Mouse (Mus musculus) heart, embryonic 14.5 days (tissue): Measurements from ENCODE around the gene Abhd8. TPM values are rescaled to one million over a fixed set of nuclear protein-coding genes. Genes with fewer than 3 reads are reported as not detected.
A peak's percentile ranks its signal among the peaks of the same experiment; 100 is the strongest.

Source experiments
- ATAC-seq: fragments of 200-750 bp; cut with Nextera tagmentation; 2 replicates; pipeline ENCODE4 v1.8.0; 2017; ENCODE audit warnings: low read depth, moderate TSS enrichment; ENCODE audit not compliant: insufficient number of reproducible peaks, insufficient read depth, low FRiP score
- H3K27ac ChIP-seq, 2 experiments: fragments of 200-500 bp in 1 of 2; fragments of 300-500 bp in 1 of 2; sonication (generic) in 1 of 2; replicated peaks in 1 of 2; 2 replicates each; pipeline ENCODE4 v1.5.1; 2012 to 2014; ENCODE audit warnings: low read depth in 2 of 2, low read length in 2 of 2, control low read depth in 1 of 2, mild to moderate bottlenecking in 1 of 2, mixed read lengths in 1 of 2; ENCODE audit not compliant: control insufficient read depth in 1 of 2, insufficient read depth in 1 of 2
- H3K27me3 ChIP-seq: fragments of 300-500 bp; sonication (generic); 2 replicates; pipeline ENCODE4 v1.6.1; 2014; ENCODE audit warnings: mild to moderate bottlenecking, low read length, control low read depth; ENCODE audit not compliant: control insufficient read depth, insufficient read depth
- H3K36me3 ChIP-seq: fragments of 300-500 bp; sonication (generic); 2 replicates; pipeline ENCODE4 v1.6.1; 2014; ENCODE audit warnings: mild to moderate bottlenecking, control low read depth, low read length, mixed read lengths; ENCODE audit not compliant: control insufficient read depth, insufficient read depth
- H3K4me1 ChIP-seq, 2 experiments: fragments of 200-500 bp in 1 of 2; fragments of 300-500 bp in 1 of 2; sonication (generic) in 1 of 2; 2 replicates each; pipeline ENCODE4 v1.6.1; 2012 to 2014; ENCODE audit warnings: low read length in 2 of 2, control low read depth in 1 of 2, mixed read lengths in 1 of 2; ENCODE audit not compliant: control insufficient read depth in 2 of 2, insufficient read depth in 2 of 2
- H3K4me2 ChIP-seq: fragments of 300-500 bp; sonication (generic); 2 replicates; pipeline ENCODE4 v1.6.1; 2014; ENCODE audit warnings: mild to moderate bottlenecking, low read length
- H3K4me3 ChIP-seq, 2 experiments: fragments of 200-500 bp in 1 of 2; fragments of 300-500 bp in 1 of 2; sonication (generic) in 1 of 2; 2 replicates each; pipeline ENCODE4 v1.5.1; 2012 to 2014; ENCODE audit warnings: low read length in 2 of 2, mild to moderate bottlenecking in 2 of 2, control low read depth in 1 of 2, low read depth in 1 of 2, moderate library complexity in 1 of 2; ENCODE audit not compliant: control insufficient read depth in 1 of 2, insufficient read depth in 1 of 2
- H3K9ac ChIP-seq: fragments of 300-500 bp; sonication (generic); 2 replicates; pipeline ENCODE4 v1.6.1; 2014; ENCODE audit warnings: mild to moderate bottlenecking, low read length
- H3K9me3 ChIP-seq: fragments of 300-500 bp; sonication (generic); 2 replicates; pipeline ENCODE4 v1.6.1; 2016; ENCODE audit warnings: low read length, control low read depth; ENCODE audit not compliant: control insufficient read depth
- WGBS: fragments of 180-500 bp; shearing (Covaris S2); extraction: QIAGEN DNeasy Blood & Tissue Kit; methylation state at CpG from one replicate; pipeline ENCODE4 v1.1.7; 2014; 5-methylcytosine and 5-hydroxymethylcytosine counted together
- polyA plus RNA-seq: library from polyadenylated mRNA; unstranded; fragments of >200 nt; fragmentation: Nextera tagmentation; extraction: Ambion mirVana; gene quantifications from 2 replicates; pipeline ENCODE4 v1.2.1, GENCODE M21; 2014

The Abhd8 gene
- polyA plus RNA-seq, 1 experiment from 2014 or later, result 29.2 TPM

- Histone ChIP-seq H3K27me3 (no peaks in the 10 kb centered on the region), H3K9me3 (no peaks in the 10 kb centered on the region), H3K4me3 (no peak overlapping the region), H3K27ac (no peak overlapping the region), H3K4me2 (peak overlapping the region; percentile 75; the same call in 1 of the 2 replicates), H3K4me1 (peaks cover 26 to 36% of the 10 kb centered on the region in 2 experiments), H3K9ac (no peak overlapping the region), H3K36me3 (peaks cover 18% of the 10 kb centered on the region)
- WGBS, result 94% methylated on average over 5 of the region's 5 CpGs
- ATAC-seq, result no peak
These were observed 2.7 kb upstream of the Abhd8 start for GRCm38 (mm10) chr8:71466198-71466597.

DNA sequence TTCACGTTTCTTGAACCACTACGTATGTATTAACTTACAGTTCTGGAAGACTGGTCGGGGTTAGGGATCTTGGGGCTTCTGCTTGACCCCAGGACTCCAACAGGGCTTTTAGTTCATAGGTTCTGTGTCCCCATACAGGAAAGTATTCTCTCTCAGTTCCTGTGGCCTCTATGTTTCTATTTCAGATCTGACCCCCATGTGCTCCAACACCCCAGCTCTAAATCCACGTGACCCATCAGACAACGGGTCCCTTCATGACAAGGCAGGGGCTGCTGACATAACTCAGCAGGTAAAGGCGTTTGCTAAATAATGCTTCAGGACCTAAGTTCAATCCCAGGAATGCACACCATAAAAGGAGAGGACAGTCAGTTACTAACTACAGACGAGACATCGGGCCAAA, 2.3 kb upstream of the Abhd8 start:
- peaks cover 18% of the 10 kb centered on the region for H3K36me3 ChIP-seq

GRCm38 (mm10) chr8:71464513-71465500, 1.4 kb upstream of the Abhd8 start, which contains the start of gene Mrpl34:
TSS of gene Mrpl34 (plus strand) at chr8:71464959.
- Histone ChIP-seq H3K36me3 (peaks cover 23% of the 10 kb centered on the region), H3K9ac (peak within 1 kb of the TSS; percentile 85)
- under 1% methylated on average over 59 of the region's 59 CpGs for WGBS

More for the DNA sequence above, 2.3 kb upstream of the Abhd8 start:
- peak overlapping the region; percentile 75 for H3K4me2 ChIP-seq
- no peak for ATAC-seq
- peak overlapping the region; percentile 85 for H3K9ac ChIP-seq
- no peak overlapping the region for H3K27ac ChIP-seq
- no peaks in the 10 kb centered on the region for H3K27me3 ChIP-seq
- peak overlapping the region in 1 of 2 experiments; percentile 75; a peak in 3 of 4 replicates for H3K4me3 ChIP-seq
- H3K9me3 ChIP-seq, result no peaks in the 10 kb centered on the region
- H3K4me1 ChIP-seq, result peaks cover 26 to 36% of the 10 kb centered on the region in 2 experiments
- 67% methylated on average over 8 of the region's 8 CpGs for WGBS

GRCm38 (mm10) chr8:71462786-71463185, 669 bp downstream of the Abhd8 start:
- Histone ChIP-seq H3K27ac (peak overlapping the region in 1 of 2 experiments; percentile 97; a peak in 2 of 4 replicates), H3K27me3 (no peaks in the 10 kb centered on the region), H3K9ac (peak overlapping the region; percentile 69), H3K4me1 (peaks cover 19 to 24% of the 10 kb centered on the region in 2 experiments), H3K4me2 (peak overlapping the region; percentile 75), H3K4me3 (peak overlapping the region; percentile 55 to 94), H3K9me3 (no peaks in the 10 kb centered on the region), H3K36me3 (peaks cover 43% of the 10 kb centered on the region)
- ATAC-seq, result no peak
- 6% methylated on average over 16 of the region's 16 CpGs for WGBS

More at GRCm38 (mm10) chr8:71464513-71465500, 1.4 kb upstream of the Abhd8 start, which contains the start of gene Mrpl34:
- peak; percentile 77 for ATAC-seq
- Histone ChIP-seq H3K4me1 (peaks cover 21 to 27% of the 10 kb centered on the region in 2 experiments), H3K4me3 (peak within 1 kb of the TSS; percentile 75 to 94), H3K27me3 (no peaks in the 10 kb centered on the region), H3K27ac (peak within 1 kb of the TSS; percentile 95 to 97), H3K9me3 (no peaks in the 10 kb centered on the region), H3K4me2 (peak within 1 kb of the TSS; percentile 75)

DNA sequence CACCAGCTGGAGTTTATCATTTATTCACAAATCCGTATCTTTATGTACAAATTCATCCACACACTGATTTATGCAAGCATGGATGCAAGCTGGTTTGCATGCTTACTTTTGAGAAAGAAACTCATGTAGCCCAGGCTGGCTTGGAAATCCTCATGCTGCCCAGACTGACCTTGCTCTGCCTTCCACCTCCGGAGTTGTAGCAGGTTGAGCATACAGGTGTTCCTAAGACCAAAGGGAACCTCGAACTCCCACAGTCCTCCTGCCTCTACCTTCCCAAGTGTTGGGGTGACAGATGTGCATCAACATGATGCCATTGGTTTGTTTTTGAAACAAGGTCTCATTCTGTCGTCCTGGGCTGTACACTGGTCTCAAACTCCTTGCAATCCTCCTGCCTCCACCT, 1.3 kb downstream of the Abhd8 start:
- Histone ChIP-seq H3K4me3 (peak overlapping the region; percentile 55 to 94; a peak in 3 of 4 replicates), H3K27ac (no peak overlapping the region), H3K9ac (no peak overlapping the region; the same call in 1 of the 2 replicates), H3K36me3 (peaks cover 49% of the 10 kb centered on the region), H3K4me1 (peaks cover 19 to 24% of the 10 kb centered on the region in 2 experiments), H3K4me2 (peak overlapping the region; percentile 75), H3K27me3 (no peaks in the 10 kb centered on the region), H3K9me3 (no peaks in the 10 kb centered on the region)
- no peak for ATAC-seq
- WGBS, result 77% methylated on average over 4 of the region's 4 CpGs

GRCm38 (mm10) chr8:71461152-71461840, 2.2 kb downstream of the Abhd8 start:
- H3K9ac ChIP-seq, result no peak overlapping the region
- no peak for ATAC-seq
- 64% methylated on average over 47 of the region's 47 CpGs for WGBS
- H3K4me2 ChIP-seq, result no peak overlapping the region
- H3K27me3 ChIP-seq, result no peaks in the 10 kb centered on the region
- H3K4me1 ChIP-seq, result peaks cover 19 to 24% of the 10 kb centered on the region in 2 experiments
- peaks cover 52% of the 10 kb centered on the region for H3K36me3 ChIP-seq
- no peak overlapping the region for H3K27ac ChIP-seq
- no peak overlapping the region for H3K4me3 ChIP-seq
- no peaks in the 10 kb centered on the region for H3K9me3 ChIP-seq

GRCm38 (mm10) chr8:71460716-71461115, 2.7 kb downstream of the Abhd8 start:
- no peak overlapping the region for H3K27ac ChIP-seq
- H3K4me3 ChIP-seq, result no peak overlapping the region
- no peaks in the 10 kb centered on the region for H3K9me3 ChIP-seq
- H3K4me1 ChIP-seq, result peaks cover 17 to 21% of the 10 kb centered on the region in 2 experiments
- H3K4me2 ChIP-seq, result no peak overlapping the region
- H3K9ac ChIP-seq, result no peak overlapping the region
- WGBS, result 92% methylated on average over 6 of the region's 6 CpGs
- ATAC-seq, result no peak
- H3K36me3 ChIP-seq, result peaks cover 49% of the 10 kb centered on the region
- H3K27me3 ChIP-seq, result no peaks in the 10 kb centered on the region
